1 mouse cellular context compared by ENCODE assay signal in genomic region chr17:56020400-56021084, GRCm38 (mm10).
TF ChIP-seq lines count a peak whose summit lies in the region.

No protein-coding gene starts in this region.

TF ChIP-seq in CH12.LX, 34 proteins besides CTCF, POLR2A, EP300 and RAD21:
- no peak for TF ChIP-seq HCFC1 (IDR thresholded peaks at IDR 0.05; ENCODE audit: low read depth, low read length)
- TF ChIP-seq ZMIZ1 (IDR thresholded peaks at IDR 0.05; ENCODE audit: low read depth, low read length) = 0 out of 2 replicates have a peak, but pooled peaks have one; percentile 19
